Mouse (Mus musculus) G1E (cell line): ENCODE measurements at regions not wholly inside any gene's neighbourhood (a gene's known extent, or its start where the extent isn't known, plus 50 kb on each side); places are given as distances from the start of the nearest gene placed in this dataset.

Experiments used
- ATAC-seq: 2 replicates; pipeline ENCODE4 v1.8.0; 2016; ENCODE audit warnings: mild to moderate bottlenecking; ENCODE audit not compliant: insufficient number of reproducible peaks, poor library complexity, low FRiP score, severe bottlenecking; ENCODE audit errors: extremely low read depth
- DNase-seq: peaks from one replicate; pipeline ENCODE4 v3.0.0; 2012; ENCODE audit warnings: low spot score
- H3K27me3 ChIP-seq: 2 replicates; pipeline ENCODE4 v1.6.1; 2012; ENCODE audit warnings: mild to moderate bottlenecking, low read length, inconsistent platforms; ENCODE audit not compliant: insufficient read depth
- H3K36me3 ChIP-seq: replicated peaks from 2 replicates; pipeline ENCODE3; 2012; ENCODE audit warnings: mild to moderate bottlenecking, inconsistent platforms
- H3K4me1 ChIP-seq: 2 replicates; pipeline ENCODE4 v1.6.1; 2012; ENCODE audit warnings: low read depth, low read length, inconsistent platforms, mixed read lengths; ENCODE audit not compliant: insufficient read depth
- H3K4me3 ChIP-seq: 2 replicates; pipeline ENCODE4 v1.5.1; 2012; ENCODE audit warnings: low read depth, mild to moderate bottlenecking, inconsistent platforms, low read length, moderate library complexity, mixed read lengths
- H3K9me3 ChIP-seq: replicated peaks from 2 replicates; pipeline ENCODE4 v1.6.1; 2012; ENCODE audit warnings: inconsistent platforms
- CTCF ChIP-seq: IDR thresholded peaks from 2 replicates; pipeline ENCODE4 v1.5.1; 2012; ENCODE audit warnings: low read depth, low read length, inconsistent platforms, mixed read lengths
- GATA1 ChIP-seq: IDR thresholded peaks from 2 replicates; pipeline ENCODE4 v1.6.1; 2012; ENCODE audit warnings: borderline replicate concordance, low read length, inconsistent platforms, mixed read lengths
- GATA2 ChIP-seq: IDR thresholded peaks from 2 replicates; pipeline ENCODE4 v1.6.1; 2012; ENCODE audit warnings: low read depth, low read length, inconsistent platforms, borderline replicate concordance
- POLR2AphosphoS5 ChIP-seq: IDR thresholded peaks from 2 replicates; pipeline ENCODE4 v1.6.1; 2012; ENCODE audit warnings: low read depth, low read length, inconsistent platforms; ENCODE audit not compliant: insufficient replicate concordance
- TAL1 ChIP-seq: conservative IDR thresholded peaks from 2 replicates; pipeline ENCODE4 v1.6.1; 2012; ENCODE audit warnings: low read depth, low read length, inconsistent platforms, mixed read lengths

DNA sequence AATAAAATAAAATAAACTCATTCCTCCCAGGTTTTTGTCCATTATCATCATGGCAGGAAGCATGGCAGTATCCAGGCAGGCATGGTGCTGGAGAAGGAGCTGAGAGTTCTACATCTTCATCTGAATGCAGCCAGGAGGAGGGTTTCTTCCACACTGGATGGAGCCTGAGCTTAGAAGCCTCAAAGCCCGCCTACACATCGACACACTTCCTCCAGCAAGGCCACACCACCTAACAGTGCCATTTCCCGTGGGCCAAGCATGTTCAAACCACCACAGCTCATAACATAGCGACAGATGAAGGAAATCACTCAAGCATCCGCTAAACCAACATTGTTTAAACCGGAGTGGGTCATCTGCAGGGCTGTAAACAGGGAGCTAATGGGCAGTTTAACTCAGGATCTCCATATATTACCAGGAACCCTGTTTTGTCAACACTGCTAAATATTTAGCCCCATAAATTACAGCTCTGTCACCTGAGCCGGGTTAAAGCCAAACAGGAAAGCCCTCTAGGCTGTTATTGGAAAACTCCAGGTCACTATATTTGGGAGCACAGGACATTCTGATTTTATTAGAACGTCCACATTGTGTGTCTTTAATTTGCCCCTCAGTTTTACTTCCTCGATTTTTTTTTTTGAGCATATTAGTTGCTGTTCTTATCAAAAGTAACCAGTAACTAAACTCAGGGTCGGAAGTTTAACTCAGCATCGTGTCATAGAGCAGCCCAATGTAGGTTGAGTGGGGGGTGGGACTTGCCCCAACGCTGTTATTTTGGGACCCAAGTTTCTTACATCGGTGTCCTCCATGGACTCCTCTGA lies 77.9 kb upstream of the Cpm start:
- TF ChIP-seq TAL1 (no peak), CTCF (no peak), POLR2AphosphoS5 (no peak), GATA1 (no peak), GATA2 (no peak)
- no peaks in the 10 kb centered on the region for H3K4me1 ChIP-seq
- ATAC-seq (no peak), DNase-seq (no peak)
- no peaks in the 10 kb centered on the region for H3K27me3 ChIP-seq
- no peaks in the 10 kb centered on the region for H3K36me3 ChIP-seq
- H3K9me3 ChIP-seq: 0 out of 2 replicates have a peak, but pooled peaks cover 4% of the 10 kb centered on the region
- H3K4me3 ChIP-seq: no peak overlapping the region

DNA sequence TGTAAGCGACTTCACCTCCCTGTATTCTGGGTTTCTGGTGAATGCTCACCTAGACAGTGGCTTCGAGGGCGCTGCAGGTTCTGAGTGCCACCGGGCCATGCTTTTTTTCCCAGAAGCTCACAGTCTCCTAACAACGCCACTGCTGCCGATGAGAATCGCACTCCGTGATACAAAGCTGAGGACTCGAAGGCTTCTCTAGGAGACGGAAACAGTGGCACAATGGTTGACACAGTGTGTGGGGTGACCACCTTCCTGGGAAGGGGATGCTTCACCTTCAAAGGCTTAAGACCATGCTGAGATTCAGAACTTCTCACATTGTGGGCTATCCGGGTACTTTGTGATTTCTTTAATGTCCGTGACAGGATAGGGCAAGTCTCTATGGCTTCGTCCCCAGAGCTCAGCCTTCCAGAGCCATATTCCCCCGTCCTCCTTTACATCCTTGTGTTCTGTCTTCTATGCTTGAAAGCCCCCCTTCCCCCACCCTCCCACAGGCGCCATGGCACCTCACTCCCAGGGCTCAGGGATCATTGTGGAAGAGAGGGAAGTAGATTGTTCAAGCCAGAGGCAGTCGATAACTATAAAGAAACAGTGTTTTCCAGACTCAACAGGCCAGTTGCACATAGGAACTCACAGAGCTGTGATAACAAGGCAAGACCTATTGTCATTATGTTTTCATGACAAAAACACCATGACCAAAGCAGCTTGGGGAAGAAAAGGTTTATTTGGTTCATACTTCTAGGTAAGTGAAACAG lies 79.3 kb upstream of the Cpm start:
- TF ChIP-seq GATA1 (no peak), POLR2AphosphoS5 (no peak), CTCF (no peak), TAL1 (no peak), GATA2 (no peak)

DNA sequence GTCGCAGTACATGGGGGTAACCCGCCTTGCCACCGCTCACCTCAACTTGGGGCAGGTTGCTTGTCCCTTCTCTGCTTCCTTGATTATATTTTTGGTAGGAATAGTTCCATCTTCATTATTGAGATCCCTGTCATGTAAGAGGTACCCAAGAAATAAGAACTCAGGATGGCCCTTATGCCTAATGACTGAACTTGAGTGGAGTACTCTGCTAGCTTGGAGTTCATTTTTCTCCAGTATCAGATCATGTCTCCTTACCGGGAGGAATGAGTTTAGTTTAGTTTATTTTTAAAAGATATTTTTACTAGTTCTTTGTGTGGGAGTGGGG lies 79.8 kb upstream of the Cpm start:
- TF ChIP-seq GATA2 (no peak), POLR2AphosphoS5 (no peak), GATA1 (no peak), CTCF (no peak), TAL1 (no peak)
- DNase-seq (no peak), ATAC-seq (no peak)
- Histone ChIP-seq H3K36me3 (no peaks in the 10 kb centered on the region), H3K4me1 (no peaks in the 10 kb centered on the region), H3K9me3 (no peaks in the 10 kb centered on the region), H3K27me3 (no peaks in the 10 kb centered on the region), H3K4me3 (no peak overlapping the region)

More for the DNA sequence above, 79.3 kb upstream of the Cpm start:
- H3K36me3 ChIP-seq: no peaks in the 10 kb centered on the region
- no peaks in the 10 kb centered on the region for H3K9me3 ChIP-seq
- H3K4me3 ChIP-seq: no peak overlapping the region
- no peaks in the 10 kb centered on the region for H3K27me3 ChIP-seq
- no peaks in the 10 kb centered on the region for H3K4me1 ChIP-seq
- ATAC-seq (no peak), DNase-seq (no peak)

DNA sequence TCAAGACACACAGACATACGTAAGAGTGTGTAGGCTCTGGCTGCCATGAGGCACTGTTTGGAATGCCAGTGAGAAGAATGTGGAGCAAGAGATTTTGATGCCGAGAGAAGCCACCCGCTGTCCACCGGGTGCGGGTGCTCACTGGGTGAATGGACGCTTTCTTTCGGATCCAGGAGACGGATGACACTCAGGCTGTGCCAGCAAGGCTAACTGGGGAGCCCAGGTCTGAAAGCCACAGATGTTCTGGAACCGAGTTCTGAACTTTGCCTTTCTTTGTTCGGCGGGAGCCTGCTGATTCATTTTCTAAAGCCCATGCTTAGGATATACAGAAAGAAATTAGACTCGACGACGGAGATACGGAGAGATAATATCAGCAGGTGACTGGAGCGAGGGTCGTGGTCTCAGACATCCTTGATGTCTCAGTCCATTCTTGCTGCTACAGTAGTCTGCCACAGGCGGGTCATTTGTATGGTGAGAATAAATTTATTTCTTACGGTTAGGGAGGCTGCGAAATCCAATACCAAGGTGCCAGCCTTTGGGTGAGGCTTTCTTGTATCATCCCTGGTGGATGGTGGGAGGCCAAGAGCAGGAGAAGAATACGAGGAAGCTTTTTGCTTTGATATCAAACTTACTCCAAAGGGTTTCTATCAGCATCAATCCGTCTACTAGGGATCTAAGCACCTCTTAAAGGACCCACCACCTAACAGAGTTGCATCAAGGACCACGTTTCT lies 80.4 kb upstream of the Cpm start:
- Histone ChIP-seq H3K36me3 (no peaks in the 10 kb centered on the region), H3K27me3 (no peaks in the 10 kb centered on the region), H3K4me1 (no peaks in the 10 kb centered on the region), H3K4me3 (no peak overlapping the region), H3K9me3 (no peaks in the 10 kb centered on the region)
- ATAC-seq (no peak), DNase-seq (no peak)
- no peak for TF ChIP-seq GATA1
- TF ChIP-seq GATA2: no peak
- no peak for TF ChIP-seq TAL1
- TF ChIP-seq CTCF: no peak
- no peak for TF ChIP-seq POLR2AphosphoS5

GRCm38 (mm10) chr10:117548262-117548661 lies 81.0 kb upstream of the Cpm start:
- no peaks in the 10 kb centered on the region for H3K4me1 ChIP-seq
- H3K27me3 ChIP-seq: no peaks in the 10 kb centered on the region
- no peak for TF ChIP-seq CTCF
- H3K4me3 ChIP-seq: no peak overlapping the region
- ATAC-seq (no peak), DNase-seq (no peak)
- H3K9me3 ChIP-seq: no peaks in the 10 kb centered on the region
- H3K36me3 ChIP-seq: no peaks in the 10 kb centered on the region

DNA sequence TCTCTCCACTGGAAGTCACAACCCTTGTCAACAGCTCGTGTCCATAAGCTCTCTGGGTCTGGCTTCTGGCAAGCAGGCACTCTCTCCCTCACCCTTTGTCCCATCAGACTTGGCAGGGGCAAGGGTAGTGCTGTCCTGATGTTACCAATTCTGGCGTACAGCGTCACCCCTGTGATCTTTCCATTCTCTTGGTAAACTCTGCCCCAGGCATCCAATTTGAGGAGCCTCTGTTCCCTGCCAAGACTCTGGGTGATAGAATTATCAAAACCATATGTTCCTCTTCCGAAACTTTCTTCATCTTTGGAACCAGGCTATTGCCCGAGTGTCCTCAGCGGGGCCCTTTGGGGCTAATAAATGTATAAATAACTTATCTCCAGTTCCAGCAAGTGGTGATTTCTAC lies 82.0 kb upstream of the Cpm start:
- Histone ChIP-seq H3K27me3 (no peaks in the 10 kb centered on the region), H3K36me3 (no peaks in the 10 kb centered on the region), H3K9me3 (no peaks in the 10 kb centered on the region), H3K4me1 (no peaks in the 10 kb centered on the region), H3K4me3 (no peak overlapping the region)
- TF ChIP-seq GATA1 (no peak), CTCF (no peak), POLR2AphosphoS5 (no peak), GATA2 (no peak), TAL1 (no peak)
- DNase-seq (no peak), ATAC-seq (no peak)
